8 mouse cellular contexts compared by ENCODE assay signal in genomic region chr16:5254346-5255025, GRCm38 (mm10). TPM values are rescaled to one million over a fixed set of nuclear protein-coding genes. Genes with fewer than 3 reads are reported as not detected.
DNase-seq lines count a peak whose midpoint lies in the region; ATAC-seq lines count a peak whose summit lies in the region.

No protein-coding gene starts in this region.

- ATAC-seq in hindbrain, embryonic 15.5 days (ENCODE audit: low FRiP score, low read depth), result peak; percentile 17; the same call in 1 of the 2 replicates

- peaks cover 16% of the 10 kb centered on the region for H3K4me1 ChIP-seq in hindbrain, embryonic 15.5 days (replicated peaks)

- 4% methylated on average over 15 of the region's 15 CpGs for WGBS in hindbrain, embryonic 15.5 days
- 3% methylated on average over 15 of the region's 15 CpGs for WGBS in macrophage (ENCODE audit: missing documents)

- no peaks in the 10 kb centered on the region for H3K36me3 ChIP-seq in hindbrain, embryonic 15.5 days
- H3K36me3 ChIP-seq in macrophage (ENCODE audit: inconsistent target), result peaks cover 16% of the 10 kb centered on the region; the same call in 1 of the 2 replicates

- H3K4me2 ChIP-seq in hindbrain, embryonic 15.5 days, result peak overlapping the region; percentile 81

- H3K27me3 ChIP-seq in hindbrain, embryonic 15.5 days, result no peaks in the 10 kb centered on the region

- peak overlapping the region; percentile 55 for H3K4me3 ChIP-seq in hindbrain, embryonic 15.5 days
- H3K4me3 ChIP-seq in macrophage (ENCODE audit: inconsistent target), result peak overlapping the region; percentile 87

- H3K9me3 ChIP-seq in hindbrain, embryonic 15.5 days, result no peaks in the 10 kb centered on the region

- H3K9ac ChIP-seq in hindbrain, embryonic 15.5 days, result peak overlapping the region; percentile 55; the same call in 1 of the 2 replicates

- H3K27ac ChIP-seq in hindbrain, embryonic 15.5 days (replicated peaks), result peak overlapping the region; percentile 36; the same call in 1 of the 2 replicates
- peak overlapping the region; percentile 68 for H3K27ac ChIP-seq in macrophage

- no peaks in the 10 kb centered on the region; the same call in 1 of the 2 replicates for H3K79me2 ChIP-seq in macrophage (ENCODE audit: inconsistent target)

- DNase-seq in T-cell, adult 2 months (ENCODE audit: low spot score), result peak; percentile 85
- DNase-seq in cerebellum, postnatal 14 days, result peak; percentile 57 to 66
- DNase-seq in frontal cortex, postnatal 36 days (ENCODE audit: low spot score in 2 of 2), result peak; percentile 55 to 59
- peak; percentile 29 to 45 for DNase-seq in layer of hippocampus, postnatal 36 days
- DNase-seq in retina, postnatal 7 days (ENCODE audit: low read depth, low spot score), result peak; percentile 43
- peak; percentile 77 for DNase-seq in urinary bladder, postnatal 25 days (ENCODE audit: low spot score)

RNA-seq across cellular contexts. Expression of gene Eef2kmt, which starts 1.3 kb away (rescaled TPM):
- 9.3 and 10.7 TPM in 2 replicates for polyA plus RNA-seq in hindbrain, embryonic 15.5 days (2015; fragmentation: Nextera tagmentation; extraction: Ambion mirVana)
- total RNA-seq in layer of hippocampus, postnatal 36 days (2021), result 1 to 10 TPM; 5.2 to 5.6 TPM
- 10 to 100 TPM in 15 of 26 experiments, 1 to 10 TPM in 11; 1.3 to 28.7 (median 13.0) TPM for total RNA-seq in macrophage (2018; cell fraction: chromatin; rRNA removed)
- total RNA-seq in macrophage (2018; cell fraction: cytosol; rRNA removed), result 10 to 100 TPM in 23 of 26 experiments, 1 to 10 TPM in 3; 7.1 to 17.3 (median 13.3) TPM
- total RNA-seq in macrophage (2018; cell fraction: nucleus; rRNA removed), result 10 to 100 TPM in 13 of 26 experiments, 1 to 10 TPM in 13; 2.8 to 24.8 (median 9.6) TPM
- 7.8 to 17.8 TPM (median 12.3 TPM) in 3 replicates for polyA plus RNA-seq in macrophage (2018)

RNA-seq across cellular contexts. Expression of gene Alg1, which starts 21.1 kb away (rescaled TPM):
- polyA plus RNA-seq in hindbrain, embryonic 15.5 days (2015; fragmentation: Nextera tagmentation; extraction: Ambion mirVana), result 35.3 and 43.6 TPM in 2 replicates
- 10 to 100 TPM; 26.7 to 29.9 TPM for total RNA-seq in layer of hippocampus, postnatal 36 days (2021)
- 10 to 100 TPM; 10.6 to 76.1 (median 36.0) TPM for total RNA-seq in macrophage (2018; cell fraction: chromatin; rRNA removed)
- 10 to 100 TPM; 21.2 to 39.7 (median 31.1) TPM for total RNA-seq in macrophage (2018; cell fraction: cytosol; rRNA removed)
- 10 to 100 TPM; 13.3 to 57.3 (median 40.5) TPM for total RNA-seq in macrophage (2018; cell fraction: nucleus; rRNA removed)
- polyA plus RNA-seq in macrophage (2018), result 12.8 to 37.1 TPM (median 35.5 TPM) in 3 replicates

RNA-seq across cellular contexts. Expression of gene AU021092, which starts 32.4 kb away (rescaled TPM):
- 15.6 and 16.9 TPM in 2 replicates for polyA plus RNA-seq in hindbrain, embryonic 15.5 days (2015; fragmentation: Nextera tagmentation; extraction: Ambion mirVana)
- total RNA-seq in layer of hippocampus, postnatal 36 days (2021), result 1 to 10 TPM; 4.5 to 4.7 TPM
- not detected for total RNA-seq in macrophage (2018; cell fraction: chromatin; rRNA removed)
- total RNA-seq in macrophage (2018; cell fraction: cytosol; rRNA removed), result not detected
- total RNA-seq in macrophage (2018; cell fraction: nucleus; rRNA removed), result not detected
- polyA plus RNA-seq in macrophage (2018), result not detected in 3 replicates

RNA-seq across cellular contexts. Expression of gene Nagpa, which starts 50.7 kb away (rescaled TPM):
- polyA plus RNA-seq in hindbrain, embryonic 15.5 days (2015; fragmentation: Nextera tagmentation; extraction: Ambion mirVana), result 12.2 and 13.0 TPM in 2 replicates
- 10 to 100 TPM; 12.5 to 13.6 TPM for total RNA-seq in layer of hippocampus, postnatal 36 days (2021)
- 10 to 100 TPM in 21 of 26 experiments, 1 to 10 TPM in 5; 5.3 to 37.8 (median 17.8) TPM for total RNA-seq in macrophage (2018; cell fraction: chromatin; rRNA removed)
- total RNA-seq in macrophage (2018; cell fraction: cytosol; rRNA removed), result 10 to 100 TPM; 39.3 to 77.6 (median 58.5) TPM
- 10 to 100 TPM; 21.5 to 97.8 (median 63.2) TPM for total RNA-seq in macrophage (2018; cell fraction: nucleus; rRNA removed)
- polyA plus RNA-seq in macrophage (2018), result 75.7 to 106 TPM (median 79.8 TPM) in 3 replicates

Comparison
In these comparisons a context has a peak if more than half of its experiments do, and no peak if none do; other contexts are left out.
1. Peak in every context shown above with its lines: DNase-seq, ATAC-seq, H3K4me3 ChIP-seq and H3K27ac ChIP-seq.
2. RNA of gene AU021092, which starts 32.4 kb away (polyA plus RNA-seq): 15.6 to 16.9 TPM in hindbrain, embryonic 15.5 days; not detected in macrophage; every median in the first group is over 10 times any median in the second.